Comparison of ENCODE assay signal across 29 mouse cellular contexts in the genomic region with DNA sequence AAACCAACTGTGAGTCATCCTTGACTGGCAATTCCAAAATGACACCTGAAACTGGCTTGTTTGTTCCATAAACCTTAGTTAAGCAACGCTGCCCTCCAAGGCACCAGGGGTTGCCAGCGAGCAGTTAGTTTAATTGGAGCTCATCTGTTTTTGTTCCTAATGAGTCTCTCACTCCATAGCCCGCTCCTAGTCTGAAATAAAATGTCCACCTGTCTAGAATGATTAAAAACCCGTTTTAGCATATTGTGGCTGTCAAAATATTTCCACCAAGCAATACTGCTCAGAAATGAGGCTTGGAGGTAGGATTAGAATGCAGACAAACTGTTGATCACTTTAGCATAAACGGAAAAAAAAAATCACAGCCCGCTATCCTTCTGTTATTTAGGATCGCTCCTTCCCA.
DNase-seq lines count a peak whose midpoint lies in the region; ATAC-seq and TF ChIP-seq lines count a peak whose summit lies in the region.
"Had no signal": no experiment of that assay in that cellular context is flagged by ENCODE, and none has a peak within 500 bp of the region (broad histone marks: within the 10 kb centered on the region; RNA-seq: fewer than 3 reads in every experiment).

No protein-coding gene starts in this region.

- ATAC-seq in forebrain, embryonic 12.5 days (ENCODE audit: low FRiP score), result peak; percentile 31; the same call in 1 of the 2 replicates
- peak; percentile 94 for ATAC-seq in forebrain, embryonic 14.5 days
- peak; percentile 55 for ATAC-seq in forebrain, postnatal 0 days
- no peak for ATAC-seq in hindbrain, embryonic 14.5 days (ENCODE audit: low FRiP score)
- ATAC-seq: hindbrain, postnatal 0 days; inflammation-experienced regulatory T-cells, adult 6 months; intestine, embryonic 16.5 days; Patski had no signal

- H3K36me3 ChIP-seq in forebrain, embryonic 12.5 days (replicated peaks), result no peaks in the 10 kb centered on the region
- no peaks in the 10 kb centered on the region for H3K36me3 ChIP-seq in forebrain, embryonic 10.5 days (replicated peaks)
- no peaks in the 10 kb centered on the region for H3K36me3 ChIP-seq in forebrain, embryonic 14.5 days (ENCODE audit: control insufficient read depth, insufficient read depth, low read length)
- no peaks in the 10 kb centered on the region for H3K36me3 ChIP-seq in forebrain, postnatal 0 days (ENCODE audit: insufficient read depth)
- no peaks in the 10 kb centered on the region for H3K36me3 ChIP-seq in hindbrain, embryonic 14.5 days (replicated peaks; ENCODE audit: control insufficient read depth, insufficient read depth)
- H3K36me3 ChIP-seq: embryonic facial prominence, embryonic 10.5 days; embryonic facial prominence, embryonic 13.5 days; heart, embryonic 12.5 days; heart, embryonic 15.5 days; hindbrain, embryonic 10.5 days; hindbrain, embryonic 13.5 days had no signal

- no peaks in the 10 kb centered on the region for H3K9me3 ChIP-seq in forebrain, embryonic 12.5 days
- no peaks in the 10 kb centered on the region for H3K9me3 ChIP-seq in forebrain, embryonic 10.5 days
- no peaks in the 10 kb centered on the region for H3K9me3 ChIP-seq in forebrain, embryonic 14.5 days (replicated peaks; ENCODE audit: control insufficient read depth, low read length)
- no peaks in the 10 kb centered on the region for H3K9me3 ChIP-seq in forebrain, postnatal 0 days (ENCODE audit: low read length)
- no peaks in the 10 kb centered on the region for H3K9me3 ChIP-seq in hindbrain, embryonic 14.5 days (ENCODE audit: control insufficient read depth, low read length)
- H3K9me3 ChIP-seq: embryonic facial prominence, embryonic 10.5 days; embryonic facial prominence, embryonic 13.5 days; heart, embryonic 12.5 days; heart, embryonic 15.5 days; hindbrain, embryonic 10.5 days; hindbrain, embryonic 13.5 days had no signal

- H3K4me3 ChIP-seq in forebrain, embryonic 12.5 days (replicated peaks), result no peak overlapping the region
- H3K4me3 ChIP-seq in forebrain, embryonic 10.5 days, result no peak overlapping the region
- H3K4me3 ChIP-seq in forebrain, embryonic 14.5 days (ENCODE audit: low read depth, low read length), result no peak overlapping the region
- H3K4me3 ChIP-seq in forebrain, postnatal 0 days (ENCODE audit: low read depth, low read length), result no peak overlapping the region
- no peak overlapping the region for H3K4me3 ChIP-seq in hindbrain, embryonic 14.5 days (replicated peaks; ENCODE audit: low read length)
- H3K4me3 ChIP-seq: embryonic facial prominence, embryonic 10.5 days; embryonic facial prominence, embryonic 13.5 days; erythroblast, embryonic 14.5 days; gastrocnemius, adult 2 months; heart, embryonic 12.5 days; heart, embryonic 15.5 days; hindbrain, embryonic 10.5 days; hindbrain, embryonic 13.5 days had no signal

- no peak overlapping the region for H3K9ac ChIP-seq in forebrain, embryonic 12.5 days
- no peak overlapping the region for H3K9ac ChIP-seq in forebrain, embryonic 14.5 days (ENCODE audit: low read length)
- no peak overlapping the region for H3K9ac ChIP-seq in forebrain, postnatal 0 days
- no peak overlapping the region for H3K9ac ChIP-seq in hindbrain, embryonic 14.5 days
- H3K9ac ChIP-seq: embryonic facial prominence, embryonic 13.5 days; heart, embryonic 12.5 days; heart, embryonic 15.5 days; hindbrain, embryonic 13.5 days had no signal

- 59% methylated on average over 7 of the region's 7 CpGs for WGBS in forebrain, embryonic 12.5 days
- WGBS in forebrain, embryonic 10.5 days, result 84% methylated on average over 7 of the region's 7 CpGs
- 45% methylated on average over 7 of the region's 7 CpGs for WGBS in forebrain, embryonic 14.5 days
- 43% methylated on average over 7 of the region's 7 CpGs for WGBS in forebrain, postnatal 0 days
- 80% methylated on average over 7 of the region's 7 CpGs for WGBS in hindbrain, embryonic 14.5 days

- no peak overlapping the region for H3K4me2 ChIP-seq in forebrain, embryonic 12.5 days
- no peak overlapping the region for H3K4me2 ChIP-seq in forebrain, embryonic 14.5 days (ENCODE audit: low read length)
- no peak overlapping the region for H3K4me2 ChIP-seq in forebrain, postnatal 0 days (ENCODE audit: low read depth)
- H3K4me2 ChIP-seq in hindbrain, embryonic 14.5 days (replicated peaks), result no peak overlapping the region
- H3K4me2 ChIP-seq: embryonic facial prominence, embryonic 13.5 days; heart, embryonic 12.5 days; heart, embryonic 15.5 days; hindbrain, embryonic 13.5 days had no signal

- intact Hi-C loops in left cerebral cortex, postnatal 25 days (cut with DNase I), result no loop called here

- no peaks in the 10 kb centered on the region for H3K27me3 ChIP-seq in forebrain, embryonic 12.5 days
- no peaks in the 10 kb centered on the region for H3K27me3 ChIP-seq in forebrain, embryonic 10.5 days (ENCODE audit: poor library complexity, severe bottlenecking)
- no peaks in the 10 kb centered on the region for H3K27me3 ChIP-seq in forebrain, embryonic 14.5 days (replicated peaks; ENCODE audit: control insufficient read depth, insufficient read depth, low read length)
- no peaks in the 10 kb centered on the region for H3K27me3 ChIP-seq in forebrain, postnatal 0 days (ENCODE audit: insufficient read depth, low read length)
- no peaks in the 10 kb centered on the region for H3K27me3 ChIP-seq in hindbrain, embryonic 14.5 days (ENCODE audit: control insufficient read depth, insufficient read depth, low read length)
- H3K27me3 ChIP-seq: embryonic facial prominence, embryonic 13.5 days; heart, embryonic 12.5 days; heart, embryonic 15.5 days; hindbrain, embryonic 13.5 days had no signal

- no peaks in the 10 kb centered on the region for H3K4me1 ChIP-seq in forebrain, embryonic 12.5 days
- H3K4me1 ChIP-seq in forebrain, embryonic 10.5 days, result no peaks in the 10 kb centered on the region; the same call in 1 of the 2 replicates
- H3K4me1 ChIP-seq in forebrain, embryonic 14.5 days (ENCODE audit: control insufficient read depth, insufficient read depth, low read length), result no peaks in the 10 kb centered on the region
- H3K4me1 ChIP-seq in forebrain, postnatal 0 days (ENCODE audit: insufficient read depth), result no peaks in the 10 kb centered on the region
- no peaks in the 10 kb centered on the region for H3K4me1 ChIP-seq in hindbrain, embryonic 14.5 days (replicated peaks; ENCODE audit: control insufficient read depth, insufficient read depth, low read length)
- H3K4me1 ChIP-seq: embryonic facial prominence, embryonic 10.5 days; embryonic facial prominence, embryonic 13.5 days; heart, embryonic 12.5 days; heart, embryonic 15.5 days; hindbrain, embryonic 10.5 days; hindbrain, embryonic 13.5 days had no signal

- TF ChIP-seq CTCF in forebrain, postnatal 0 days (IDR thresholded peaks at IDR 0.05; ENCODE audit: low read depth), result no peak

- no peak overlapping the region for H3K27ac ChIP-seq in forebrain, embryonic 12.5 days
- H3K27ac ChIP-seq in forebrain, embryonic 10.5 days, result no peak overlapping the region
- no peak overlapping the region for H3K27ac ChIP-seq in forebrain, embryonic 14.5 days (ENCODE audit: low read depth, low read length)
- H3K27ac ChIP-seq in forebrain, postnatal 0 days (ENCODE audit: low read depth, low read length), result no peak overlapping the region
- no peak overlapping the region for H3K27ac ChIP-seq in hindbrain, embryonic 14.5 days
- H3K27ac ChIP-seq: embryonic facial prominence, embryonic 10.5 days; embryonic facial prominence, embryonic 13.5 days; gastrocnemius, adult 2 months; heart, embryonic 15.5 days; hindbrain, embryonic 10.5 days; hindbrain, embryonic 13.5 days; hindbrain, postnatal 0 days had no signal

- DNase-seq in forebrain, embryonic 10.5 days (ENCODE audit: extremely low spot score, low spot score), result no peak
- DNase-seq in forebrain, embryonic 14.5 days (ENCODE audit: low spot score), result peak; percentile 81
- DNase-seq in forebrain, postnatal 0 days, result no peak
- DNase-seq in hindbrain, embryonic 14.5 days (ENCODE audit: low spot score), result no peak
- DNase-seq in heart, adult 18-20 months, result no peak
- no peak for DNase-seq in left cerebral cortex, postnatal 25 days (ENCODE audit: low spot score in 2 of 2)
- DNase-seq: adrenal gland, postnatal 14 days; cerebellum, adult 11-12 months; cerebellum, adult 8-10 months; cerebellum, postnatal 10 days; cerebellum, postnatal 36 days; embryo, embryonic 11 days; gastrocnemius, adult 2 months; gastrocnemius, postnatal 14 days; heart, adult 11 months; heart, postnatal 10 days; heart, postnatal 36 days had no signal
